Mouse (Mus musculus): ENCODE measurements around the gene Tmco4. TPM values are rescaled to one million over a fixed set of nuclear protein-coding genes. Genes with fewer than 3 reads are reported as not detected.

The Tmco4 gene
- polyA plus RNA-seq, 1 experiment from 2014 or later = 1.1 TPM

DNA sequence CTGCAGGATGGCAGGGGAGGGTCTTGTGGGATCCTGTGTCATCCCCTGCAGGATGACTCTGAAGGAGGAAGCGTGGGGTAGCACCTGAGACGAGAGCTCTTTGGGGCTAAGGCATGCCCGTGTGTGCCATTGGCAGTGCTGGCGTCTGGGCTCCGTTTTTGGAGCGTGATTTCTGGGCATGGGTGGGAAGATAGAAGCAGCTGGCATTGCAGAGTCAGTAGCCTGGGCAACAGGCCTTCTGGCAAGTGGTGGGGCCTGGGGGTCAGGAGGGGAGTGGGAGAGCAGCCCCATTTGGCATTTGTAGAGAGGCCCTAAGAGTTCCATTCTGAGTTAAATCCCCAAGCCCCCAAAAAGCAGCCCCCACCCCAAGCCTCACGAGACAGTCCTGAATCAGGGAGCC lies 80.1 kb downstream of the Tmco4 start:
- Histone ChIP-seq H3K27ac (replicated peaks) (no peak overlapping the region), H3K36me3 (replicated peaks) (no peaks in the 10 kb centered on the region), H3K4me3 (no peak overlapping the region), H3K27me3 (replicated peaks; ENCODE audit: low read depth, poor library complexity, severe bottlenecking) (no peaks in the 10 kb centered on the region; the same call in 1 of the 2 replicates), H3K9me3 (no peaks in the 10 kb centered on the region), H3K4me1 (peaks cover 9% of the 10 kb centered on the region; the same call in 1 of the 2 replicates)
- 84% methylated on average over 7 of the region's 7 CpGs for WGBS
- no peak for DNase-seq (ENCODE audit: low spot score)

DNA sequence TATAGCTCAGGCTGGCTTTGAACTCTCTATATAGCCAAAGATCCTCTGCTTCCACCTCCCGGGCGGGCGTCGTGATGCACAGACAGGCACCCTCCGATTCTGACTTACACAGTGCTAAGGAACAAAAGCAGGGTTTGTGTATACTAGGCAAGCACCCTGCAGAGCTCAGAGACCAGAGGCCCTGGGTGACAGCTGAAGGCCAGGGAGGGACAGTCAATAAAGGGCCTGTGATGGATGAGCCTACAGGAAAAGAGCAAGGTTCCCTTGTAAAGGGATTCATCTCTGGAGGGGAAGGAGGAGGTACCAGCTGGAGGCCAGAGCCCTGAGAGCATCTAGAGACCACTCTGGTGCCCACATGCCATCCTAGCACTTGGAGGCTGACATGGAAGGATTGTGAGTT lies 80.7 kb downstream of the Tmco4 start:
- Histone ChIP-seq H3K27ac (replicated peaks) (no peak overlapping the region), H3K4me1 (peaks cover 9% of the 10 kb centered on the region; the same call in 1 of the 2 replicates), H3K4me3 (no peak overlapping the region), H3K27me3 (replicated peaks; ENCODE audit: low read depth, poor library complexity, severe bottlenecking) (no peaks in the 10 kb centered on the region; the same call in 1 of the 2 replicates), H3K36me3 (replicated peaks) (no peaks in the 10 kb centered on the region), H3K9me3 (no peaks in the 10 kb centered on the region)
- WGBS = 51% methylated on average over 5 of the region's 5 CpGs
- no peak for DNase-seq (ENCODE audit: low spot score)

DNA sequence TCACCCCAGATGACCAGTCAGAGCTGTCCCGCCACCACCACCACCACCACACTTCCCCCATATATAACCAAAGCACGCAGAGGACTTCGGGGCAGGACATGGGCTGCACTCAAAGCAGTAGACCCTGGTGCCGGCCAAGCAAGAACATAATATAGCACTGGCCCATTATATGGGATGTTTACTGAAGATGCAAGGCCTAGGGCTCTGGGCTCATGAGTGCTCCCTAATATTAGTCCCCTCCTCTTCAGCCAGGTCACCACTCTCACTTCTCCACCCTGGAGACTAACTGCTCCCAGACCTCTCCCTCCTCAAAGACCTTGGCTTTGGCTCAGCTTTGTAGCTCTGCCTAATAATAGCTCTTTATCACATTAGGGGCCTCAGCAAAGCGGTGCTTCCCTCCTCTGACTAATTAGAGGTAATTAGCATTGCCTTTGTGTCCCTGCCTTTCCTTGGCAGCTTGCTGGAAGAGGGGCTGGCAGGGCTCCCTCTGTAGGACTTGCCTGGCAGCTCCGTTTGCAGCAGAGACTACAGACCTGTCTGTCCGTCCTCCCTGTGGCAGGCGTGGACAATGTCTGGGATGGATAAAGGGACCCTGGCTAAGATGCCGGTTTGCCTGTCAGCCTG lies 81.7 kb downstream of the Tmco4 start:
- DNase-seq (ENCODE audit: low spot score) = no peak
- no peaks in the 10 kb centered on the region; the same call in 1 of the 2 replicates for H3K27me3 ChIP-seq (replicated peaks; ENCODE audit: low read depth, poor library complexity, severe bottlenecking)
- H3K9me3 ChIP-seq = no peaks in the 10 kb centered on the region
- H3K4me1 ChIP-seq = peaks cover 9% of the 10 kb centered on the region; the same call in 1 of the 2 replicates
- no peak overlapping the region for H3K4me3 ChIP-seq
- no peak overlapping the region for H3K27ac ChIP-seq (replicated peaks)
- H3K36me3 ChIP-seq (replicated peaks) = no peaks in the 10 kb centered on the region
- 48% methylated on average over 9 of the region's 9 CpGs for WGBS

DNA sequence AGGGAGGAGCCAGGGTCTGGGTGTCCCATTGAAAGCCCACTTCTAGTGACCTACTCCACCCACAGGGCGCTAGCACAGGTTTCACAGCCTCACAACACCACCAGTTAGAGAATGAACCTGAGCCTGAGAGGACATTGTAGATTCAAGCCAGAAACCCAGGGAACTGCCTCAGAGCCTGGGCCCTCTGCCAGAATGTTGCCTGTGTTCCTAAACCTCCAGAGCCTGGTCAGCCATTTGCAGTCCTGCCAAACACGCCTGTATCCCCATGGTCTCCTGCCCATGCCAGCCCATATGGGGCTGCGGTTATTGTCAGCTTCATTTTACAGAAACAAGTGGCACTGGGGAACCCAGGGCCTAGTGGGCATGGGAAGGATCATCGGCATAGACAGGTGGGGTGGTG lies 82.6 kb downstream of the Tmco4 start:
- Histone ChIP-seq H3K4me3 (no peak overlapping the region), H3K4me1 (peaks cover 9% of the 10 kb centered on the region; the same call in 1 of the 2 replicates), H3K27me3 (replicated peaks; ENCODE audit: low read depth, poor library complexity, severe bottlenecking) (no peaks in the 10 kb centered on the region; the same call in 1 of the 2 replicates), H3K27ac (replicated peaks) (no peak overlapping the region), H3K9me3 (no peaks in the 10 kb centered on the region), H3K36me3 (replicated peaks) (no peaks in the 10 kb centered on the region)
- 85% methylated on average over 4 of the region's 4 CpGs for WGBS
- no peak for DNase-seq (ENCODE audit: low spot score)

GRCm38 (mm10) chr4:139055744-139056143 lies 83.1 kb downstream of the Tmco4 start:
- H3K27me3 ChIP-seq (replicated peaks; ENCODE audit: low read depth, poor library complexity, severe bottlenecking) = no peaks in the 10 kb centered on the region; the same call in 1 of the 2 replicates
- H3K4me3 ChIP-seq = no peak overlapping the region
- no peak overlapping the region for H3K27ac ChIP-seq (replicated peaks)
- WGBS = 75% methylated on average over 3 of the region's 3 CpGs
- no peaks in the 10 kb centered on the region for H3K9me3 ChIP-seq
- peaks cover 9% of the 10 kb centered on the region; the same call in 1 of the 2 replicates for H3K4me1 ChIP-seq
- no peaks in the 10 kb centered on the region for H3K36me3 ChIP-seq (replicated peaks)
- no peak for DNase-seq (ENCODE audit: low spot score)

- no peak overlapping the region for H3K4me3 ChIP-seq
- H3K27ac ChIP-seq (replicated peaks) = no peak overlapping the region
- H3K27me3 ChIP-seq (replicated peaks; ENCODE audit: low read depth, poor library complexity, severe bottlenecking) = no peaks in the 10 kb centered on the region; the same call in 1 of the 2 replicates
- H3K9me3 ChIP-seq = no peaks in the 10 kb centered on the region
- WGBS = 76% methylated on average over 5 of the region's 5 CpGs
- H3K36me3 ChIP-seq (replicated peaks) = no peaks in the 10 kb centered on the region
- no peak for DNase-seq (ENCODE audit: low spot score)
- peaks cover 9% of the 10 kb centered on the region; the same call in 1 of the 2 replicates for H3K4me1 ChIP-seq
Observed at GRCm38 (mm10) chr4:139057291-139057690, 84.6 kb downstream of the Tmco4 start.

DNA sequence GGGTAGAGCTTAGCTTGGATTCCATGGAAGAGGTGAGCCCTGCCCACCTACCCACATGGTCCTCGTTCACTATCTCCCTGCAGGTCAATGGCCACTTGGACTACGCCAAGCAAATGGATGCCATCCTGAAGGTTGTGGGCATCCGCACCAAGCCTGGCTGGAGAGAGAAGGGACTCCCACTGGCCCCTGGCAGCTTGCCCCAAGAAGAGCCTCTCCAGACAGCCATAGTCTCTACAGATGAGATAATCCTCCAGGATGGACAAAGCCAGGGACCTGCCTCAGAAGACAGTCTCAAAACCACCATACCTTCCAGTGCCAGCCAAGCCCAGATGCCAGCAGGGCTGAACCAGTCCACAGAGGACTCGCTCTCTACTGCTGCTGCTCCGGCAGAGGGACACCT lies 85.3 kb downstream of the Tmco4 start:
- Histone ChIP-seq H3K36me3 (replicated peaks) (no peaks in the 10 kb centered on the region), H3K4me3 (no peak overlapping the region), H3K4me1 (peaks cover 9% of the 10 kb centered on the region; the same call in 1 of the 2 replicates), H3K9me3 (no peaks in the 10 kb centered on the region), H3K27me3 (replicated peaks; ENCODE audit: low read depth, poor library complexity, severe bottlenecking) (no peaks in the 10 kb centered on the region; the same call in 1 of the 2 replicates), H3K27ac (replicated peaks) (no peak overlapping the region)
- WGBS = 89% methylated on average over 5 of the region's 5 CpGs
- no peak for DNase-seq (ENCODE audit: low spot score)

DNA sequence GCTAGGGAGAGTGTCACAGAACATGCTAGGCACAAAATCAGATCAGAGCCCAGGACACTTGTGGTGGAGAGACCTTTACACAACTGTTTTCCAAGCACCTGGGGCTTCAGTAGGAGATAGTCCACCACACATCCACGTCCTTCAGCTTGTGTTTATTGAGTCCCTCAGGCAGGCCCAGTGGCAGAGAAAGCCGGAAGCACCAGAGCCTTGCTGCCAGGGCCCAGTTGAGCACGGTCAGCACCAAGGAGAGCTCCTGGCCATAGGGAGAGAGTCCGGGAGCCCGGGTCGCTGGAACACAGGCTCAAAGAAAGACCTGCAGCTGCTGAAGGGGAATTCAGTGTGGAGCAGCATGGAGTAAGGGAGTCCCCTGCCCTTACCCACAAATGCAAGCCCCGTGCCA lies 86.9 kb downstream of the Tmco4 start:
- no peaks in the 10 kb centered on the region for H3K9me3 ChIP-seq
- H3K36me3 ChIP-seq (replicated peaks) = no peaks in the 10 kb centered on the region
- H3K4me3 ChIP-seq = no peak overlapping the region
- peaks cover 4% of the 10 kb centered on the region; the same call in 1 of the 2 replicates for H3K4me1 ChIP-seq
- peak; percentile 83 for DNase-seq (ENCODE audit: low spot score)
- no peaks in the 10 kb centered on the region; the same call in 1 of the 2 replicates for H3K27me3 ChIP-seq (replicated peaks; ENCODE audit: low read depth, poor library complexity, severe bottlenecking)
- 4% methylated on average over 7 of the region's 7 CpGs for WGBS
- H3K27ac ChIP-seq (replicated peaks) = no peak overlapping the region

GRCm38 (mm10) chr4:139064831-139065230 lies 92.1 kb downstream of the Tmco4 start:
- peaks cover 20% of the 10 kb centered on the region for H3K27me3 ChIP-seq (replicated peaks; ENCODE audit: low read depth, poor library complexity, severe bottlenecking)
- no peak overlapping the region for H3K4me3 ChIP-seq
- no peak for DNase-seq (ENCODE audit: low spot score)
- 0 out of 2 replicates have a peak, but pooled peaks cover 2% of the 10 kb centered on the region for H3K9me3 ChIP-seq
- no peak overlapping the region for H3K27ac ChIP-seq (replicated peaks)
- no peaks in the 10 kb centered on the region for H3K4me1 ChIP-seq
- WGBS = 93% methylated on average over 5 of the region's 5 CpGs
- no peaks in the 10 kb centered on the region for H3K36me3 ChIP-seq (replicated peaks)

- Histone ChIP-seq H3K36me3 (replicated peaks) (no peaks in the 10 kb centered on the region), H3K27ac (replicated peaks) (no peak overlapping the region), H3K4me3 (no peak overlapping the region), H3K4me1 (no peaks in the 10 kb centered on the region), H3K9me3 (0 out of 2 replicates have a peak, but pooled peaks cover 2% of the 10 kb centered on the region), H3K27me3 (replicated peaks; ENCODE audit: low read depth, poor library complexity, severe bottlenecking) (peaks cover 53% of the 10 kb centered on the region)
- no peak for DNase-seq (ENCODE audit: low spot score)
- WGBS = 43% methylated on average over 4 of the region's 4 CpGs
Observed at GRCm38 (mm10) chr4:139068287-139068686, 95.6 kb downstream of the Tmco4 start.

DNA sequence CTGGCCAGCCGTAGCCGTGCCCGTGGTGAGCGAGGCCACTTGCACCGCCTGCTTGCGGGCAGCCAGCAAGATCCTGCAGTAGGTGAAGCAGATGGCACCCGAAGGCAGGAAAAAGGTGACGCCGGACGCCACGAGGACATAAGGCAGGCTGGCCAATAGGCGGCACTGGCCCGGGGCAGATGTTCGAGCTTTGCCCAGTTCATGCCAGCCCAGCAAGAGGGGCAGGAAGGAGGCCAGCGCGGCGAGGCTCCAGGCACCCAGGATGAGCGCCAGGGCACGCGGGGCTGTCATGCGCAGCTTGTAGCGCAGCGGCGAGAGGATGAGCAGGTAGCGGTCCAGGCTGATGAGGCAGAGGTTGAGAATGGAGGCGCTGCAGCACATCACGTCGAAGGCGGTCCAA lies 101.4 kb downstream of the Tmco4 start:
- Histone ChIP-seq H3K4me3 (peak overlapping the region; percentile 71), H3K27me3 (replicated peaks; ENCODE audit: low read depth, poor library complexity, severe bottlenecking) (peaks cover 89% of the 10 kb centered on the region), H3K27ac (replicated peaks) (no peak overlapping the region)

DNA sequence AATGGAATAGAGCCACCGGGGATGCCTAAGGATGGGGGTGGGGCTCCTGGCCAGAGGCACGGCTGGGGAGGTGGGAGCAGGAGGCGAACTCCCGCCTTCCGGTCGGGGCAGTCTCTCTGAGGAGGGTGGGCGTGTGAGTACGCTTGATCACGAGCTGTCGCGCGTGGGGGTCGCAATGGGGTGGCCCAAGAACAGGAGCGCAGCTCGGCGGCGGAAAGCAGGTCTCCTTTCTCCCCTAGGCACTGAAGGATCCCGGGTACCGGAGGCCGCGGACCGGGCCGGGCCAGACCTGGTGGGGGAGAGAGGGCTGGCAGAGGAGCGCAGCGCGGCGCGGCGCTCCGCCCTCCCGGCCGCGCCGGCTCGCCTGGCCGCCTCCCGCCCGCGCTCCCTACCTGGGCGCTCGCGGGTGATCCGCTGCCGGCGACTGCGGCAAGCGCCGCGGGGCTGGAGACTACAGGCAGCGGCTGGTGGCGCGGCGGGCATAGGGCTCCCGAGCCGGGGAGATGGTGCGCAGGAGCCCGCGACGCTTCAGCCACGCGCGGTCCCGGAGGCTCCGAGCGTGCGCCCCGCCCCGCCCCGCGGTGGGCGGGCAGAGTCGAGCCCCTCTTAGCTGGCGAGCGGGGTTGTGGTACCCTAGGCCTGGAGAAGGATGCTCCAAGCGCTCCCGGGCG lies 102.5 kb downstream of the Tmco4 start, which contains the start of gene Htr6:
Gene Htr6, minus strand, starts transcription at position 530 of the 671 bp plus-strand sequence.
- peaks cover 21% of the 10 kb centered on the region for H3K4me1 ChIP-seq
- DNase-seq (ENCODE audit: low spot score) = peak; percentile 52
- WGBS = under 1% methylated on average over 77 of the region's 77 CpGs
- no peaks in the 10 kb centered on the region for H3K9me3 ChIP-seq
- peak within 1 kb of the TSS; percentile 65 for H3K27ac ChIP-seq (replicated peaks)
- H3K36me3 ChIP-seq (replicated peaks) = no peaks in the 10 kb centered on the region
- peak within 1 kb of the TSS; percentile 71 for H3K4me3 ChIP-seq
- peaks cover 78% of the 10 kb centered on the region for H3K27me3 ChIP-seq (replicated peaks; ENCODE audit: low read depth, poor library complexity, severe bottlenecking)

More for the DNA sequence above, 101.4 kb downstream of the Tmco4 start:
- 20% methylated on average over 29 of the region's 29 CpGs for WGBS
- DNase-seq (ENCODE audit: low spot score) = peak; percentile 28
- Histone ChIP-seq H3K9me3 (no peaks in the 10 kb centered on the region), H3K36me3 (replicated peaks) (no peaks in the 10 kb centered on the region), H3K4me1 (peaks cover 19% of the 10 kb centered on the region)

Data from embryonic facial prominence, embryonic 10.5 days (tissue).